Mouse (Mus musculus) heart, postnatal 14 days (tissue): ENCODE measurements around the gene C1galt1c1. TPM values are rescaled to one million over a fixed set of nuclear protein-coding genes. Genes with fewer than 3 reads are reported as not detected.

Source experiments
- total RNA-seq, 2 experiments: library from RNA; stranded (reverse); gene quantifications; 2 replicates each; pipeline ENCODE4 v1.2.3; 2021

Gene C1galt1c1
- total RNA-seq, 2 experiments from 2014 or later = 12.0 to 12.3 TPM

Other genes with a start within 250 kb of the C1galt1c1 start
- 100 to 1,000 TPM; 133 to 137 TPM for gene Lamp2, start 178.6 kb downstream of the C1galt1c1 start, total RNA-seq
- gene Cul4b, start 58.9 kb downstream of the C1galt1c1 start, total RNA-seq = 10 to 100 TPM; 14.6 to 14.8 TPM
- gene Mcts1, start 34.5 kb downstream of the C1galt1c1 start, total RNA-seq = 10 to 100 TPM; 37.9 to 48.7 TPM
- not detected for gene 6030498E09Rik, start 137.6 kb upstream of the C1galt1c1 start, total RNA-seq